Mouse (Mus musculus) MN1 (cell line): Measurements from ENCODE around the gene Kbtbd4.
"Not testable (repeated sequence)": the region's sequence is repeated elsewhere in the genome, so short reads cannot be mapped to it uniquely, and the experiment has no call there.

Experiments used
- DNase-seq: peaks from one replicate; pipeline ENCODE4 v3.0.0-alpha.2; 2016; ENCODE audit warnings: low spot score

Gene Kbtbd4

DNA sequence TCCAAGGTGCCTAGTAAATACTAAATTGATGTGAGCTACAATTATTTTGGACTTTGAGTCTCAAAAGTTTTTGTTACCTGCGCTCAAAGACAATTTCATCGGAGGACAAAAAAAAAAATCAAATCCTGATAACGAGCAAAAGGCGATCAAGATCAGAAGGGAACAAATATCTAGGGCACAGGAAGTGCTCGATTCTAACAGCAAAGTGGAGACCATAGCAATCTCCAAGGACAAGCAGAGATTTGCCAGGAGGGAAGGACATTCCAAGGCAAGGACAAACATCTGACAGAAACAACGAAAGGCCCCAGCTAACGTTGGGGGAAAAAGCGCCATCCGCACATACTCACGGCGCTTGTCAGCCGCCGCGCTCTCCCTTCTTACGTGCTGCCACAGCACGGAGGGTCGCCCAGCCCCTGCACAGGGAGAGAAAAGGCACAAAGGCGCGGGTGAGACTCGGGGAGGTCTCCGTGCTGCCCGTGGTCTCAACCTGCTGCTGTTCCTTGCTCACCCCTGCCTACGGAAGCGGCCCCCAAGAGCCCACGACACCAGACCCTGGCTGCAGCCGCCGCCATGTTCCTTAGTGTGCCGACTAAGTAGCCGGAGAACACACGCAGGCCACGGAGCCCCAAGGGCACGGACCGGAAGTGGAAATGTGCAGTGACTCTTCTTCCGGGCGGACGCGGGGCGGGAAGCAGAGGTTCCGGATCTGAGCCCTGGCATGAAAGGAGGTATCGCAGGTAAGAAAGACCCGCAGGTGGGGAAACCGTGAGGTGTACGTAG lies at the start of gene Kbtbd4, which contains the start of gene Ndufs3:
TSS of gene Kbtbd4 (plus strand) at position 665 of the 780 bp plus-strand sequence.
TSS of gene Ndufs3 (minus strand) at position 752 of the 780 bp plus-strand sequence.
- peak; percentile 95 for DNase-seq

DNA sequence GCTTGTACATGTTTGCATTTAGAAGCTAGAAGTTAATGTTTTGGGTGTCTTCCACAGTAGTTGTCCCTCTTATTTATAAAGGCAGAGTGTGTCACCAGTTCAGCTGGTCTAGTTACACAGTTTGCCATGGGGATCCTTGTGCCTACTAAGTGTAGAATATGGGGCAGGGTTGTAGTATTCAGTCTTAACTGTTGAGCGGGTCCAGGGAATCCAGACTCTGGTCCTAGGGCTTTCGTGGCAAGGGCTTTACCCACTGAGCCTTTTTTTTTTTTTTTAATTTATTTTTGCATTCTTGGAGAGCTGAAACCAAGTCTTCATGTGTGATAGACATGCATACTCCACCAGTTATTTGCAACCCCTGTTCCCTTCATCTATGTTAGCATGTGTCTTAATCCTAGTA lies 43.1 kb upstream of the Kbtbd4 start:
- DNase-seq: no peak

- DNase-seq: no peak
Measured at GRCm38 (mm10) chr2:90864184-90864583, 40.4 kb upstream of the Kbtbd4 start.

DNA sequence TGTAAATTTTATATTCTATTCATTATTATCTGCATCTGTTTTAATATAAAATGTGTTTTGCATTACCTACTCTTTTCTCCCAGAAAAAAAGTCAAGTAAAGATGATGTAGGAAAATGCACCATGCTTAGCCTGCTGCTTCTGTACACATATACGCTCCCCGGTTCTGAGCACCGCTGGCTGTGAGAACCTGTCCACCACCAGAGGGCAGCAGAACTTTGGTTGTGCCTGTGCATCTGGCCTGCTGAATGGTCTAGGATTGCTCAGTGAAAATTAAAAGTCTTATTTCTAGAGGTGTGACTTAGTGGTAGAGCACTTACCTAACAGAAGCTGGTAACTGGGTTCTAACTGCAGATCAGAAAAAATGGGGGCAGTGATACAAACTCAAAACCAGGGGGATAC lies 38.0 kb upstream of the Kbtbd4 start:
- DNase-seq: peak; percentile 83

- DNase-seq: peak; percentile 34
Measured at GRCm38 (mm10) chr2:90870136-90870601, 34.4 kb upstream of the Kbtbd4 start.

- DNase-seq: no peak
Measured at GRCm38 (mm10) chr2:90871180-90871961, 33.2 kb upstream of the Kbtbd4 start.

- no peak for DNase-seq
Measured at GRCm38 (mm10) chr2:90874025-90874424, 30.5 kb upstream of the Kbtbd4 start.

DNA sequence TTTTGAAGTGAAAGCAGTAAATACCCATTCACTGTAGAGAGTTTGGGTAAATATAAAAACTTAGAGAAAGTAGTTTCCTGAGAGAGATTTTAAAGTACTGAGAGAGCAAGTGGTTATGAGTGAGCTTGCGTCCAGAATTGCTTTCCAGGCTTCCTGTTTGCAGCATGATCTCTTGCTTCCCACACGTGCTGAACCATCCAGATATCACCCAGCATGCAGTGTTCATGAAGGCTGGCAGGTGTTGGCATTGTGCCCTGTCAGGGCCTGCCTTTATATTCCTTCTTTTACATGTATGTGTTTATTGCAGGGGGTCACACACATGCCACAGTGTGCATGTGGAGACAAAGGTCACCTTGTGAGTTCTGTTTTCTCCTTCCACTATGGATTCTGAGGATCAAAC lies 29.3 kb upstream of the Kbtbd4 start:
- DNase-seq: no peak

DNA sequence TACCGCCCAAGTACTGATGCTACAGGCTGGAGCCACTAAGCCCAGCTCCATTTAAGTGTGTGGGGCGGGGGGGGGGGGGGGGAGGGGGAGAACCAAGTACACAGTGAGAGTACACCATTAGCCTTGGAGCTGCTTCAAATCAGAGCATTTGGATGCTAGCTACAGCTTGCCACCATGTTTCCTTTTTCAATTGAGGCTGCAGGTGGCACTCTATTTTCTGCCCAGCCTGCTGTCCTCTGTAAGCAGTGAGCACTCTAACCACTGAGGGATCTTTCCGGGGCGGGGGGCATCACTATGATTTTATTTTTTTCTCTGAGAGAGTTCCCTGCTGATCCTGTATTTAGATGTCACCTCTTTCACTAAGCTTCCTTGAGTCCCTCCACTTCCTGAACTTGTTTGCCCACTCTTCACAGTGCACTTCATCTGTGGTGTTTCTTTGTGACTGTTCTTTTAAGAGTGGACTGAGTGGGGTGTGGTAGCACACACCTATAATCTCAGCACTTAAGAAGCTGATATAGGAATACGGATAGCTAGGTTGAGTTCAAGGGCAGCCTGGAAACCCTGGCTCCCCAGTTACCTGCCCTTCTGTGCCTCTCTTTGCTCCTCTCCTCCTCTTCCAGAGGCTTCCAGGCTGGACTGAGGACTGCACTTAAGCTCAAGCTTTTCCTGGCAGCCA lies 26.8 kb upstream of the Kbtbd4 start:
- no peak for DNase-seq

GRCm38 (mm10) chr2:90879419-90879818 lies 25.1 kb upstream of the Kbtbd4 start:
- no peak for DNase-seq

DNA sequence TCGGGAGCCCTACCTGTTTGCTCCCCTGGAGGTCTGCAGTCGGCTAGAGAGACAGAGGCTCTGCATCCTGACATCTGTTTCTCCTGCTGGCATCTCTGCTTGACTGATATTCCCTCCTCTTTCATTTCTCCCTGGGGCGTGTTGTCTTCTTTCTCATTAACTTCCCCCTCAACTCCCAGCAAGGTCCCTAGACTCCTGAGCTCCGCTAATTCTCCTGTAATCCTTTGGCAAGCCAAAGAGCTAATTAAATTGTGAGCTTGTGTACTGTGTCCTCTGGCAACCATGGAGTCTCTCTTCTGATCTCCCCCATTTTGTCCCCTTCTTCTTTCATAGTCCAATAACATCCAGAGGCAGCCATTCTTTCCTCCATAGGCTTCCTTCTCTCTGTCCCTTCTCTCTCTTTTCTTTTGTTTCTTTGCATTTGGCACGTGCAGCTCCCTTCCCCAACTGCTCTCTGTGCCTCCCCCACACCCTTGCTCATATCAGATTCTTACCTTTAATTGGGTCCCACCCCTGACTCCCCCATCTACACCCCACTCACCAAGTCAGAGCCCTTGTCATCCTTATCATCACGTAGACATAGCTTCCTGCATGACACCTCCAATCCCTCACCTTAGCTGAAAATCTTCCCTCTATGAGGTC lies 24.3 kb upstream of the Kbtbd4 start:
- DNase-seq: no peak

GRCm38 (mm10) chr2:90881824-90882223 lies 22.7 kb upstream of the Kbtbd4 start:
- no peak for DNase-seq

- no peak for DNase-seq
Measured at GRCm38 (mm10) chr2:90885218-90886041, 19.1 kb upstream of the Kbtbd4 start, which contains the start of gene C1qtnf4. Gene C1qtnf4 (plus strand): TSS chr2:90885860.

- DNase-seq: no peak
Measured at GRCm38 (mm10) chr2:90886436-90886835, 18.1 kb upstream of the Kbtbd4 start.

- no peak for DNase-seq
Measured at GRCm38 (mm10) chr2:90887627-90888026, 16.9 kb upstream of the Kbtbd4 start.

- DNase-seq: no peak
Measured at GRCm38 (mm10) chr2:90889550-90890548, 14.7 kb upstream of the Kbtbd4 start.

DNA sequence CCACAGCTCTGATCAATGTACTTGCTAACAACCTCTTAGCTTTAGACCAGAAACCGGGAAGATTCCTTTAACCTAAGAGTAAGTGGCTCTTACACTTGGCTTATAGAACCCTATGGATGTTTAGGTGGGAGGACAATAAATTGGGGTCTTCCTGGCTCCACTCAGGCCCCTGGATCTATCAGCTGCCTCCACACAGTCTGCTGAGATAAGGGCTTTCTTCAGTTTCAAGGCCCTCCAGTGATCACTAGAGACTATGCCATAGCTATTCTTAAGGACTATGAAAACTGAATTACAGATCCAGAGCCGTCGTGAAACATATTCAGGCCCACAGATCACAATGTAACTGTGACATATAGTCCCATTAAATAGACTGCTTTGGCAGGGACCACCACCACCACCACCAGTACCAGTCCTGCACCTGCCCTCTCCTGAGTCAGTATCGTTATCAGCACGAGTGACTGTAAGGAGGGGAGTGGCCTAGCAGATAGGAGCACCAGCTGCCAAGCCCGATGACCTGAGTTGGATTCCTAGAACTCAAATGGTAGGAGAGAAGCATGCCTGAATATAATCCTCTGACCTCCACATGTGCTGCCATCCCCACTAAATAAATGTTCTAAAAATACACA lies 10.8 kb upstream of the Kbtbd4 start:
- no peak for DNase-seq

- DNase-seq: not testable (repeated sequence)
Measured at GRCm38 (mm10) chr2:90894299-90894677, 10.3 kb upstream of the Kbtbd4 start.

- peak; percentile 26 for DNase-seq
Measured at GRCm38 (mm10) chr2:90903398-90903797, 1.1 kb upstream of the Kbtbd4 start.
